Mouse (Mus musculus) stomach, embryonic 16.5 days (tissue): ENCODE results near the gene Nfya. TPM values are rescaled to one million over a fixed set of nuclear protein-coding genes. Genes with fewer than 3 reads are reported as not detected.
A peak's percentile ranks its signal among the peaks of the same experiment; 100 is the strongest.

Experiments
- ATAC-seq: fragments of 200-750 bp; cut with Nextera tagmentation; 2 replicates; pipeline ENCODE4 v1.8.0; 2017; ENCODE audit warnings: moderate number of reproducible peaks, moderate TSS enrichment; ENCODE audit not compliant: insufficient read depth, low FRiP score
- H3K27ac ChIP-seq: fragments of 300-500 bp; sonication (generic); 2 replicates; pipeline ENCODE4 v1.5.1; 2014; ENCODE audit warnings: low read length
- H3K27me3 ChIP-seq: fragments of 300-500 bp; sonication (generic); 2 replicates; pipeline ENCODE4 v1.6.1; 2014; ENCODE audit warnings: low read length, control low read depth, mixed read lengths; ENCODE audit not compliant: control insufficient read depth, insufficient read depth
- H3K36me3 ChIP-seq: fragments of 300-500 bp; sonication (generic); 2 replicates; pipeline ENCODE4 v1.6.1; 2014; ENCODE audit warnings: low read length; ENCODE audit not compliant: control insufficient read depth, insufficient read depth
- H3K4me1 ChIP-seq: fragments of 300-500 bp; sonication (generic); 2 replicates; pipeline ENCODE4 v1.6.1; 2014; ENCODE audit warnings: low read length, control low read depth, mixed read lengths; ENCODE audit not compliant: control insufficient read depth, insufficient read depth
- H3K4me2 ChIP-seq: fragments of 300-500 bp; sonication (generic); 2 replicates; pipeline ENCODE4 v1.6.1; 2014; ENCODE audit warnings: low read depth, low read length, mixed read lengths
- H3K4me3 ChIP-seq: fragments of 300-500 bp; sonication (generic); replicated peaks from 2 replicates; pipeline ENCODE4 v1.5.1; 2014; ENCODE audit warnings: mild to moderate bottlenecking, low read length
- H3K9ac ChIP-seq: fragments of 300-500 bp; sonication (generic); 2 replicates; pipeline ENCODE4 v1.6.1; 2014; ENCODE audit warnings: low read length
- H3K9me3 ChIP-seq: fragments of 300-500 bp; sonication (generic); replicated peaks from 2 replicates; pipeline ENCODE4 v1.6.1; 2016; ENCODE audit warnings: low read length, control low read depth; ENCODE audit not compliant: control insufficient read depth
- WGBS: fragments of 180-500 bp; shearing (Covaris S2); extraction: QIAGEN DNeasy Blood & Tissue Kit; methylation state at CpG from one replicate; pipeline ENCODE4 v1.1.7; 2014; 5-methylcytosine and 5-hydroxymethylcytosine counted together
- polyA plus RNA-seq: library from polyadenylated mRNA; unstranded; fragments of >200 nt; fragmentation: Nextera tagmentation; extraction: Ambion mirVana; gene quantifications from 2 replicates; pipeline ENCODE4 v1.2.1, GENCODE M21; 2015

Nfya gene
- 11.3 and 12.4 TPM in 2 replicates for polyA plus RNA-seq

- ATAC-seq, result peak; percentile 97
- no peaks in the 10 kb centered on the region for H3K36me3 ChIP-seq
- peak within 1 kb of the TSS; percentile 94 for H3K4me3 ChIP-seq
- no peaks in the 10 kb centered on the region for H3K27me3 ChIP-seq
- peak within 1 kb of the TSS; percentile 92 for H3K4me2 ChIP-seq
- peak within 1 kb of the TSS; percentile 99 for H3K9ac ChIP-seq
- no peaks in the 10 kb centered on the region for H3K9me3 ChIP-seq
- H3K4me1 ChIP-seq, result peaks cover 31% of the 10 kb centered on the region
- under 1% methylated on average over 84 of the region's 84 CpGs for WGBS
- peak within 1 kb of the TSS; percentile 100 for H3K27ac ChIP-seq
These were observed at the start of gene Nfya, which contains the start of gene Oard1 for GRCm38 (mm10) chr17:48409380-48410298. Gene Nfya (minus strand): TSS chr17:48409906. Gene Oard1 (plus strand): TSS chr17:48410014.

- ATAC-seq, result peak; percentile 53; the same call in 1 of the 2 replicates
- H3K4me2 ChIP-seq, result 0 out of 2 replicates have a peak overlapping the region, but pooled peaks have one; percentile 3
- H3K27ac ChIP-seq, result peak overlapping the region; percentile 59
- no peaks in the 10 kb centered on the region for H3K36me3 ChIP-seq
- no peaks in the 10 kb centered on the region for H3K27me3 ChIP-seq
- no peak overlapping the region; the same call in 1 of the 2 replicates for H3K9ac ChIP-seq
- no peak overlapping the region for H3K4me3 ChIP-seq
- H3K9me3 ChIP-seq, result no peaks in the 10 kb centered on the region
- H3K4me1 ChIP-seq, result no peaks in the 10 kb centered on the region
- WGBS, result 53% methylated on average over 13 of the region's 13 CpGs
These were observed 48.4 kb upstream of the Nfya start for GRCm38 (mm10) chr17:48457971-48458653.

GRCm38 (mm10) chr17:48455955-48456354 is 46.2 kb upstream of the Nfya start:
- no peaks in the 10 kb centered on the region for H3K27me3 ChIP-seq
- peak; percentile 29; the same call in 1 of the 2 replicates for ATAC-seq
- WGBS, result 66% methylated on average over 2 of the region's 2 CpGs
- peaks cover 4% of the 10 kb centered on the region; the same call in 1 of the 2 replicates for H3K4me1 ChIP-seq
- H3K9ac ChIP-seq, result peak overlapping the region; percentile 11; the same call in 1 of the 2 replicates
- H3K4me3 ChIP-seq, result peak overlapping the region; percentile 30
- no peaks in the 10 kb centered on the region for H3K36me3 ChIP-seq
- H3K4me2 ChIP-seq, result peak overlapping the region; percentile 42; the same call in 1 of the 2 replicates
- peak overlapping the region; percentile 38 for H3K27ac ChIP-seq
- H3K9me3 ChIP-seq, result no peaks in the 10 kb centered on the region

DNA sequence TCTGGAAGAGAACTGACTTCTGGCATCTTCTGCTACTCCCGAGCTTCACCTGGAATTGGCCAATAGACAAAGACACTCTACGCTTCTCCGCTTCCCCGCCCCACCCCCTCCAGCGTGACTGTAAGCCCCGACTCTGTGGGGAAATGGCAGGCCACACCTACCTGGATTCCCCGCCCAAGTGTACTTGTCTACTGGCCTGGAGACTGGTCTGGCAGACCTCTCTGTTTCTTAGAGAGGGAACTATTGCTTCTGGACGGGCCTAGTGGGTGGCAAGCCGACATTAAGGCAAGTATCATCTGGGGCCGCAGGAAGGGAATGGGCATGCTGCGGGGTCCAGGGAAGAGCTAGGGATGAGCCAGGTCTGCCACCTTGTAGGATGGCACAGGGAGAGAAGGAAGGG is 45.0 kb upstream of the Nfya start, which contains the start of gene Unc5cl:
Gene Unc5cl, plus strand, starts transcription at position 214 of the 400 bp plus-strand sequence.
- 48% methylated on average over 11 of the region's 11 CpGs for WGBS
- Histone ChIP-seq H3K4me1 (peaks cover 4% of the 10 kb centered on the region; the same call in 1 of the 2 replicates), H3K27me3 (no peaks in the 10 kb centered on the region), H3K36me3 (no peaks in the 10 kb centered on the region), H3K9me3 (no peaks in the 10 kb centered on the region), H3K27ac (peak within 1 kb of the TSS; percentile 47), H3K9ac (peak within 1 kb of the TSS; percentile 55), H3K4me3 (peak within 1 kb of the TSS; percentile 30), H3K4me2 (peak within 1 kb of the TSS; percentile 42)
- ATAC-seq, result peak; percentile 63

- no peaks in the 10 kb centered on the region for H3K36me3 ChIP-seq
- peak overlapping the region; percentile 42 for H3K4me2 ChIP-seq
- no peaks in the 10 kb centered on the region for H3K9me3 ChIP-seq
- 49% methylated on average over 7 of the region's 7 CpGs for WGBS
- ATAC-seq, result no peak
- peaks cover 4% of the 10 kb centered on the region; the same call in 1 of the 2 replicates for H3K4me1 ChIP-seq
- H3K4me3 ChIP-seq, result peak overlapping the region; percentile 30
- peak overlapping the region; percentile 46 for H3K27ac ChIP-seq
- H3K27me3 ChIP-seq, result no peaks in the 10 kb centered on the region
- peak overlapping the region; percentile 55; the same call in 1 of the 2 replicates for H3K9ac ChIP-seq
These were observed 44.5 kb upstream of the Nfya start for GRCm38 (mm10) chr17:48454190-48454589.

DNA sequence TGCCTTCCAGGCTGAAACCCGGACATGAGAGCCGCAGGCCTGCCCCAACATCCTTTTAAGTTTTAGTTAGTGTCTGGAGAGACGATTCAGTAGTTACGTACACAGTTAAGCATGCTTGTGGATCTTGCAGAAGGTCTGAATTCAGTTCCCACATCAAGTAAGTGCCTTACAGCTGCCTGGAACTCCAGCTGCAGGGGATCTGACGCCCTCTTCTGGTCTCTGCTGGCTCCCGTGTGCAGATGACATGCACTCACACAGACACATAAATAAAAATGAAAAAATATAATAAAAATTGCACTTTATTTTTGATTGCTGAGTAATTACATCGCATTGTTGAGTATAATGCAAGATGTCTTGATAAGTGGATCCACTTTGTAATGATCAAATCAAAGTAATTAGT is 43.8 kb upstream of the Nfya start:
- no peaks in the 10 kb centered on the region for H3K27me3 ChIP-seq
- H3K4me1 ChIP-seq, result peaks cover 4% of the 10 kb centered on the region; the same call in 1 of the 2 replicates
- H3K9me3 ChIP-seq, result no peaks in the 10 kb centered on the region
- no peak overlapping the region for H3K9ac ChIP-seq
- H3K27ac ChIP-seq, result no peak overlapping the region
- no peak for ATAC-seq
- no peak overlapping the region for H3K4me2 ChIP-seq
- no peak overlapping the region for H3K4me3 ChIP-seq
- H3K36me3 ChIP-seq, result no peaks in the 10 kb centered on the region
- WGBS, result 76% methylated on average over 7 of the region's 7 CpGs

- Histone ChIP-seq H3K9ac (0 out of 2 replicates have a peak overlapping the region, but pooled peaks have one; percentile 7), H3K27me3 (no peaks in the 10 kb centered on the region), H3K4me3 (no peak overlapping the region), H3K9me3 (no peaks in the 10 kb centered on the region), H3K27ac (peak overlapping the region; percentile 22; the same call in 1 of the 2 replicates), H3K4me1 (peaks cover 4% of the 10 kb centered on the region; the same call in 1 of the 2 replicates), H3K4me2 (no peak overlapping the region), H3K36me3 (no peaks in the 10 kb centered on the region)
- ATAC-seq, result no peak
- WGBS, result 61% methylated on average over 9 of the region's 9 CpGs
These were observed 42.2 kb upstream of the Nfya start for GRCm38 (mm10) chr17:48451753-48452444.

DNA sequence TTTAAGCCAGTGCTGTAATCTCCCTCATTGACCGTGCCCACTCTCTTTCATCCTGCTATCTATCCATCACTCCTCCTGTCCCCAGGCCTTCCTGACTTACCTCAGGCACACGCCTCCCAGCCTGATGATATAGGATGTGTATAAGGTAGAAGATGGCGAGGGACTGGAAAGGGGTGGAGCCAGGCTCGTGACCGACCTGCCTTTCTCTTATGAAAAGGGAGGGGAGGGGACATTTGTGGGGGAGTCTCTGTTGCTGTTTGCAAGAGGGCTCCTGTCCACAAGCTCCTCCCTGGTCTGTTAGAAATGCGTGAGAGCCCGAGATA is 41.6 kb upstream of the Nfya start, which contains the start of gene Tspo2:
Gene Tspo2, minus strand, starts transcription at position 170 of the 323 bp plus-strand sequence.
- 40% methylated on average over 7 of the region's 7 CpGs for WGBS
- no peak; the same call in 1 of the 2 replicates for ATAC-seq
- Histone ChIP-seq H3K4me3 (no peak within 1 kb of the TSS), H3K4me1 (peaks cover 4% of the 10 kb centered on the region; the same call in 1 of the 2 replicates), H3K4me2 (no peak within 1 kb of the TSS), H3K9ac (0 out of 2 replicates have a peak within 1 kb of the TSS, but pooled peaks have one; percentile 7), H3K27me3 (no peaks in the 10 kb centered on the region), H3K36me3 (no peaks in the 10 kb centered on the region), H3K9me3 (no peaks in the 10 kb centered on the region), H3K27ac (peak within 1 kb of the TSS; percentile 22; the same call in 1 of the 2 replicates)
